Mouse (Mus musculus): ENCODE data around the gene Lmx1b. TPM values are rescaled to one million over a fixed set of nuclear protein-coding genes. Genes with fewer than 3 reads are reported as not detected.
A peak's percentile ranks its signal among the peaks of the same experiment; 100 is the strongest.

Gene Lmx1b
- total RNA-seq, 2 experiments from 2014 or later: 0.30 to 0.53 TPM

DNA sequence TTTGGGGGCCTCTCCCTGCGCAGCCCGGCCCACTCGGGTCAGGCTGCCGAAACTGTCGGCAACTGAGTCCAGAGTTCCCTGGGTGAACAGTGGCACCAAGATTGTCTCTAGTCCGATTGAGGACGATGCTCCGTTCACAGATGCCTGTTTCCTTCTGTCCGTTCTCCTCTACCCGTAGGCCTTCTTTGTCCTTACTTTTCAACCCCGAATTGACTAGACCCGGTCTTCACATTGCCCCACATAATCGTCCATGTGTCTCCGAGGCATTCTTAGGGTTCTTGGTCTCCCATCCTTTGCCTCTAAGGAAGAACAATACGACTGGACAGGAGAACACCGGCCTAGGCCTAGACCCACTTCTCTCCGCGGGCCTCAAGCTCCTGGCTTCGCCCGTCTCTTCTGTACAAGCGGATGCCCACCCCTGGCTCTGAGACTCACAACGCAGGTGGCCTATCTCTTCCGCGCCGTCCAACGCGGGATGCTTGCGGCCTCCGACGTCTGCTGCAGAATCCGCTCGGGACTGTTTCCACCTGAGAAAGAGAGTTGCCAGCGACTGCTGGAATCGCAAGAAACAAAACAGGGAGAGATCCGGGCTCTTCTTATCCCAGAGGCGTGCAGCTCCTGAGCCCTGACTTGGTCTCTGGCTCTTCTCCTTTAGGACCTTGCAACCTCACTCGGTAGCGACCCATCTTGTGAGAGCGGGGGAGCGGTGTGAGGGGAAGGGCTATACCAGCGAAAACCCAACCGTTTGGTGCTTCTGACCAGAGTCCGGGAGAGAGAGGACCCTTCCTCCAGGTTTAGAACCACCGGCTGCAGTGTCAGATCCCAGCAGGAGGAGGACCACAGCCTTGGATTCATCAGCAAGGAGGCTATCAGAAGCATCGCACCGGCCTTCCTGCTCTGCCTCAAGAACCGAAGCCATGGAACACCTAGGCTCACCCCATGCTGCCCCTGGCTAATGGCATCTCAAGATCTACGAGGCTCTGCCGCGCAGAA, 3.7 kb upstream of the Lmx1b start:
- no peak for DNase-seq (ENCODE audit: low spot score in 2 of 2)

GRCm38 (mm10) chr2:33642650-33643458, 2.5 kb upstream of the Lmx1b start:
- peak; percentile 56 to 78 for DNase-seq (ENCODE audit: low spot score in 2 of 2)

DNA sequence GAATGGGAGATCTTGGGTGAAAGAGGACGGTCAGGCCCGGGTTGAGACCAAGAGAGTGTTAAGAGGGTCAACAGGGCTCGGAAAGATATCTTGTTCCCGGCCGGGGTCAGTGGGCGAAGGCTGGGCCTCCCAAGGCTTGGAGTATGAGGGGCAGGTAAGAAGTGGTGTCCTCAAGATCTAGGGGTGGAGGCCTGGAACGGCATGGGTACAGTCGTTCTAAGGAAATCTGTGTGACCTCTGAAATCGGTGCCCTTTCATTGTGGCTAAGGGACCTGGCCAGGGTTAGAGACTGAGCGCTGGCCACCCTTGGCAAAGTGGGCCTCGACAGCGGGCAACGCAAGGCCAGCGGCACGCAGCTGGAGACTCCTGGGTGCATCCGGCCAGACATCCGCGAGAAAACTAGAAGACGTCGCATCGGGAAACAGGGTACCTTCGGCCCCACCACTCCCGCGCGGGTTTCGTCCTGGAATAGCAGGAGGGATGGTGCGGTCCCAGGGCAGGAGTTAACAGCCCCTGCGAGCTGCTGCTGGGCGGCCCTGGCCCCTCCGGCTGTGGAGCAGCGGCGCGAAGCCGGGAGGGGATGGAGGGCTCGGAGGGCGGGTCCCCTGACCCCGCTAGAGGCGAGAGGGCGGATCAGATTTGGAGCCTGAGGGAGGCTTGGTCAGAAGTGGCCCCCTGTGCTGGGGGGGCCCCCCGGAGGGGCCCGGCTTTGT, 1.7 kb upstream of the Lmx1b start:
- DNase-seq (ENCODE audit: low spot score in 2 of 2): no peak

- DNase-seq (ENCODE audit: low spot score in 2 of 2): no peak
These were observed 907 bp upstream of the Lmx1b start for GRCm38 (mm10) chr2:33640978-33641858.

GRCm38 (mm10) chr2:33639301-33640170, 775 bp downstream of the Lmx1b start:
- DNase-seq (ENCODE audit: low spot score in 2 of 2): no peak

- no peak for DNase-seq (ENCODE audit: low spot score in 2 of 2)
These were observed 2.1 kb downstream of the Lmx1b start for GRCm38 (mm10) chr2:33638141-33638733.

GRCm38 (mm10) chr2:33637288-33637687, 3.0 kb downstream of the Lmx1b start:
- no peak for DNase-seq (ENCODE audit: low spot score in 2 of 2)

GRCm38 (mm10) chr2:33636628-33637188, 3.6 kb downstream of the Lmx1b start:
- DNase-seq (ENCODE audit: low spot score in 2 of 2): no peak

DNA sequence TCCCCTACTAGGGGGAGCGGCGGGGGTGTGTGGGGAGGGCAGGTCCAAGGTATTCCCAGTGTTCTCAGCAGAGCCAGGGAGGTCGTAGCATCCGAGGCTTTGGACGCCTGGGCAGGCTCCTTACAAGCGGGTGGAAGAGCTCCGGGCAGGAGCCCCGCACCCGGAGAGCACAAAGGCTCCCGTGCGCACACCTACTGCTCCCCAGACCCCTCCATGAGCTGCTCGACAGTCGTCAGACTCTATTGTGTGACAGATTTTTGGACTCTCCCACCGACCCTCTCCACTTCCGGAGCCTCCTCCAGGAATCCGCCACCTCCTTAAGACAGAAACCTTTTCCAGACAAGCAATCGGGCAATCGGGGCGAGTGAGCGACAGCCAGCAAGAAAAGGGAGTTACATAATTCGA, 4.2 kb downstream of the Lmx1b start:
- no peak for DNase-seq (ENCODE audit: low spot score in 2 of 2)

- no peak for DNase-seq (ENCODE audit: low spot score in 2 of 2)
These were observed 4.8 kb downstream of the Lmx1b start for GRCm38 (mm10) chr2:33635323-33636116.

GRCm38 (mm10) chr2:33634481-33635090, 5.7 kb downstream of the Lmx1b start:
- DNase-seq (ENCODE audit: low spot score in 2 of 2): no peak

DNA sequence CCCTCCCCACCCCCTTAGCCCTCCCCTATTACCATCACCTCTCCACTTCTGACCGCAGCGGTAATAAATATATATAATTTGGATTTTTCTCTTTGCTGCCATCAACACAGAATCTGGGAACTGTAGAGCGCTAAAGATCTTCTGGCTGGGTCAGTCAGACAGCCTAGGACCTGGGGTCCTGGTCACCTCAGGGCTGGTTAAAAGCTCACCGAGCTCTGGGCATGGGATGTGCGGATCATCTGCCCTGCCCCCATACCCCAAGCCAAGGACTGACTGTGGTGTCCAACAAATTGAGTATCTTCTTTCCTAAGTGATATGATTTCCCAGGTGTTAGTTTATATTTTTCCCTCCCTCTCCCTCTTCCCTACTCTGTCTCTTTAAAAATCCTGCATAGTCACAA, 6.4 kb downstream of the Lmx1b start:
- no peak for DNase-seq (ENCODE audit: low spot score in 2 of 2)

- DNase-seq (ENCODE audit: low spot score in 2 of 2): no peak
These were observed 7.1 kb downstream of the Lmx1b start for GRCm38 (mm10) chr2:33633237-33633636.

- no peak for DNase-seq (ENCODE audit: low spot score in 2 of 2)
These were observed 7.7 kb downstream of the Lmx1b start for GRCm38 (mm10) chr2:33632551-33633059.

- no peak for DNase-seq (ENCODE audit: low spot score in 2 of 2)
These were observed 8.5 kb downstream of the Lmx1b start for GRCm38 (mm10) chr2:33631708-33632343.

- no peak for DNase-seq (ENCODE audit: low spot score in 2 of 2)
These were observed 9.1 kb downstream of the Lmx1b start for GRCm38 (mm10) chr2:33631022-33631707.

Measured in layer of hippocampus, adult 18-20 months (tissue).